Mouse (Mus musculus) cerebellum, postnatal 36 days (tissue): ENCODE measurements around the gene Fam71f2.

Source experiments
- DNase-seq, 2 experiments: peaks; one replicate each; pipeline ENCODE4 v3.0.0; 2021 to 2022; ENCODE audit warnings: mixed read lengths in 2 of 2

The Fam71f2 gene

GRCm38 (mm10) chr6:29279293-29279692, at the start of gene Fam71f2:
Gene Fam71f2, plus strand, starts transcription at chr6:29279593.
- no peak for DNase-seq

DNA sequence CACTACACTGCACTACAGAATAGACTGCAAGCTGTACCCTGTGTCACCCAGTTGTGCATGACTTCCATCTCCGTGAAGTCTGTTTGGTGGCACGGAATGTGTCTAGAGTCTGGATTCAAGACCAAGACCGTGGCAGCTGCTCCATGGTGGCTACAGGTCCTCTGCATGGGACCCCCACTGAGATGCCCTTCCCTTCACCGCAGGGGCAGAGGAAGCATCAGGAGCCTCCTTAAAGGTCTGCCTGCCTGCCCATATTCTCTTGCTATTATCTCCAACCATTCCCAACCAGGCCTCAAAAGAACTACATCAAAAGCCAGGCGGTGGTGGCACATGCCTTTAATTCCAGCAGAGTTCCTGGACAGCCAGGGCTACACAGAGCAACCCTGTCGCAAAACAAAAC, 49.0 kb upstream of the Fam71f2 start:
- no peak for DNase-seq

- DNase-seq: no peak
Observed at GRCm38 (mm10) chr6:29231799-29232198, 47.6 kb upstream of the Fam71f2 start.

GRCm38 (mm10) chr6:29232321-29232720, 47.1 kb upstream of the Fam71f2 start:
- no peak for DNase-seq

GRCm38 (mm10) chr6:29233710-29234109, 45.7 kb upstream of the Fam71f2 start:
- DNase-seq: no peak

GRCm38 (mm10) chr6:29234272-29234671, 45.1 kb upstream of the Fam71f2 start:
- no peak for DNase-seq

GRCm38 (mm10) chr6:29240806-29241205, 38.6 kb upstream of the Fam71f2 start:
- peak; percentile 31 to 51 for DNase-seq

DNA sequence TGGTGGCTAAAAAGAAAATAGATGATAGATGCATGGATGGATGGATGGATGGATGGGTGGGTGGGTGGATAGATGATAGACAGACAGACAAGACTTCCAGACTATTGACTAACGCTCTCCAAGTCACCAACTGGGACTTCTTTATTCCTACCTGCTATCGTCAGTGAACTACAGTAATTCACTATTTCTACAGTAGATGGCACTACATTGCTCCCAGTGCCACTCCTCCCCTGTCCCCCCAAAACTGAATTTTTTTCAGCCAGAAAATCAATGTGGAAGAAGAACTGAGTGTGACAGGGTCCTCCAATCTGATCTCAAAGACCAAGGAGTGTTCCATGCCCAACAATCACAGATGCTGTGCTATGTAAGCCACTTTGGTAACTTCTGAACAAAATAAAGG, 37.7 kb upstream of the Fam71f2 start:
- no peak for DNase-seq

GRCm38 (mm10) chr6:29242265-29242664, 37.1 kb upstream of the Fam71f2 start:
- no peak for DNase-seq

- DNase-seq: no peak
Observed at GRCm38 (mm10) chr6:29245272-29246120, 33.9 kb upstream of the Fam71f2 start.

DNA sequence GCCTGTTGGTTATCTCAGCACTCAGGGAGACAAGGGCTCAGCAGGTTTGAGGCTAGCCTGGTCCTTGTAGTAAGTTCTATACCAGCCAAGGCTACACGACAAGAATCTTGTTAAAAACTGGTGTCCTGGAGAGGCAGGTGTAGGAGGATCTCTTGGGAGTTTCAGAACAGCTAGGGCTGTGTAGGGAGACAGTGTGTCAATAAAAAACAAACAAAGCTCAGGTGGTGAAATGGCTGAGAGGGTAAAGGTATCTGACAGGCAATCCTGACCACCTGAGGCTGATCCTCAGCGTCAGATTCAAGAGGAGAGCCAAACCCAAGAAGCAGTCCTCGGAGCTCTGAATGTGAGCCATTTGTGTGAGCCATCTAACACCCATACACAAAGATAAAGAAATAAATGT, 33.2 kb upstream of the Fam71f2 start:
- no peak for DNase-seq

DNA sequence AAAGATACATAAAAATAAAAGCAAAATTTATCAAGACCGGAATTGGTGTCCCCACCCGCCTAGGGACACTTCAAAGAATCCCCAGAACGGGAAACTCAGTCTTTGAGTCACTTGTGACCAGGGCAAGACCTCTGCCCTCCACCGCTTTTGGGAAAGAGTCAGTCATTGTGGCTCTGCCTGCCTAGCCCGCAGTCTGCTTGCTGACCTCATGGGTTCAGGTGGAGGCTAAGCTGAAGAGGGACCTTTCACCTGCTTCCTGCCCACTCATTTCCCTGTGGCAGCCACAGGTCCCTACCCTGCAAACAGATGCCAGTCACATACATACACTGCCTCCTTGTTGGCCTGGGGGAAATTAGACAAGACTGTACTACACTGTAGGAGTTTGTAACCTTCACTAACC, 32.8 kb upstream of the Fam71f2 start:
- no peak for DNase-seq

DNA sequence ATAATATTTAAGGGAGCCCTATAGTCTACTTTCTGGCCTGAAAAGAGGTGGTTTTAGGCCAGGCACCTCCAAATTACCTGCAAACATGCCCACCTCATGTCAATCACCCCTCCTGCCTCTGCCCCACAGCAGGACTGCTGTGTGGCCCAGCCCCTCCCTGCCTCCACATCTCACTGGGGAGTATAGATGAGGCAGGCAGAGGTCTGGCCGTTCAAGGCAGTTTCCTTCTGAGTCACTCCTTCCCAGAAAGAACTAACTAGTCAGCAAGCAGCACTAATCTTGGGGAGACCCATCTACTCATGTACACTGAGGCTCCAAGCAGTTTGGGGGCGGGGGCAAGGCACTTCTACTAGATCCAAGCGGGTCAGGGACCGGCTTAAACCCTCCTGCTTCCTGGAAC, 32.3 kb upstream of the Fam71f2 start:
- DNase-seq: no peak

GRCm38 (mm10) chr6:29259418-29259817, 20.0 kb upstream of the Fam71f2 start:
- no peak for DNase-seq

GRCm38 (mm10) chr6:29261831-29262230, 17.6 kb upstream of the Fam71f2 start:
- no peak for DNase-seq

DNA sequence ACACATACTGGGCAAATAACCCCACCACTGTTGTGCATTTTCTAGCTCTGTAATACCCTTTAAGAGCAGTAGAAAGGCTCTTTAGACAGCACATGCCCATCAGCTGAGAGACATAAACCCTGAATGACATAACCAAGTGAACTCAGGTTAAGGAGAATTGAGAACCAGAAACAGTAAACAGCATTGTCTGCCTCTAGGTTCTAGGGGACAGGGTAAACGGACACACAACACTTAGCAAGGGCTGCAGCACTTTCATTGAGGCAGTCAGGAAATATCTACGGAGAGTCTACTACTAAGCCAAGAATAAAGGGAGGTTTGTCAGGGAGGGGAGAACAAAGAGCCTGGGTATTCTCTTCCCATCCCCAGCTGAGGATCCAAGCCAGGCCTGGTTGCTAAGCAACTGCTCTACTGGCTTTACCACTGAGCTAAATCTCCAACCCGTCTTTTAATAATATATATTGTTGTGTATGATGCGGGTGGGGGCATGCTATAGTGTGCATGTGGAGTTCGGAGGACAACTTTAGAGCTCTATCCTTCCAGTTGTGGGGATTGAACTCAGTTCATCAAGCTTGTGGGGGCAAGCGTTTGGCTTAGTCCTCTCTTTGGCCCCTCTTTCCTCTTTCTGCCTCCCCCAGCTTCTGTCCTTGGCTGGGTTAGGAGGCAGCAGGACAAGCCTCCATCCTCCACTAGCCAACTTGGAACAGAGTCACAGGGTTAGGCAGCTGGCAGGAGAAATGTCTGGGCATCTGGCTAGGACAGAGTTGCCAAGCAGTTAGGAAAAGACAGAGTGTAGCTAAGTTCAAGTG, 15.5 kb upstream of the Fam71f2 start:
- no peak for DNase-seq

DNA sequence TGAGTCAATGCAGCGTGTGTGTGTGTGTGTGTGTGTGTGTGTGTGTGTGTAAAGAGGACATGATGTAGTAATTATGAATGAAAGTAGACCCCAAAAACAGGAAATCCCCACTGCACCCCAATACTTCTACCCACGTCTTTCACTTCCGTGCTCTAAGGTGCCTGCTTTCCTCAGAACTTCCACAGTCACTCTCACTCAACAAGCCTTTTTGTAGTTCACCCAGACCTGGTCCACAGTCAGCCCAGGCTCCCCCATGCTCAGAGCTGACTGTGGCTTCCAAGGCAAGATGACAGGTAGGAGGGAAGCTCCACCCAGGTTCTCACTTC, 15.0 kb upstream of the Fam71f2 start:
- DNase-seq: no peak

GRCm38 (mm10) chr6:29266936-29267335, 12.5 kb upstream of the Fam71f2 start:
- DNase-seq: no peak

- DNase-seq: no peak
Observed at GRCm38 (mm10) chr6:29269006-29269668, 10.3 kb upstream of the Fam71f2 start.

DNA sequence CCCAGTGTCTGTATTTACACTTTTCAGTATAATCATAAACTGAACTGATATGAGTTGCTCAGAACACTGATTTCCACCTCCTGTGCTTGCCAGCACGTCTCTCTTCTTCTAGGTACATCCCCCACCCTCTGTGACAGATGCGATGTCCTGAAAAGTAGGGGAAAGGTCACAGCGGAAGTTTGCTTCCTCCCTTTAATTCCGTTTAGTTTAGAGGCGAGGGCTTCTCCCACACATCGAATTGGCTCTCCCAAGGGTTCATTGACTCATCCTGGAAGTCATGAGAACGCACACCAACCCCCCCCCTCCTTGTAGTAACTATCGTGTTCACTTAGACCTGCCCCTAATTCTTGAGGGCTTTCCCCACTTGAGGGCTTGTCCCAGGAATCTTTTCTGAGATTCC, 8.4 kb upstream of the Fam71f2 start:
- no peak for DNase-seq

DNA sequence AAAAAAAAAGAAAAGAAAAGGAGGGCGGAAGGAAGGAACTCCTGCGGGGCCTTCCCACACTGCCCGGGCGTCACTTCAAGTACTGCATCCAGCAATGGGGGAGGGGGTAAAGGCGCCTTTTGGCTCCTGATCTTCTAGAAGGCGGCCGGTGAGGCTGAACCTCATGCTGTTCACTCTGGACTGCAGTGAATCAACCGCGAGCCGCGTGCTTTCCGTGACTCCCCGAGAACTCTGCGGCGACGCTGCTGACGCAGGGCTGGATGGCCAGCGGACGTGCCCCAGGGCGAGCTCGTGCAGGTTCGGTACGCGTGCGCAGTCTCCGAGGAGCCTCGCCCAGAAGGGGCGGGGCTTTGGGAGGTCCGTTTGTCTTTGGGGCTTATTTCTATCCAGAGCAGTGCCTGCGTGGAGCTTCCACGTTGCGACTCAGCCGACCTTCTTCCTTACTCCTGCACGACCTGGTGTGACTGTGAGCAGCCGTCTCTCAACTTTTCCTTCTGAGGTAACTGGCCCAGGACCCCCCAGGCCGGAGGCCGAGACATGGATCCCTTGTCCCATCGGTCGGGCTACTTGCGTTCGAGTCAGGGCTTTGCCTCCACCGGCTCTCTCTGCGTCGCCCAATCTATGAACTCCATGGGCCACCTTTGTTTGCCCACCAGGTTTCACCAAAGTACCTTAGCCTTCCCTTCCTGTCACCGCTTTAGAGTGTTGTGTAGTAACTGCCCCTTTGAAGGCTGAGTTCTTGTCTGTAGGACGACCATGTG, 6.9 kb upstream of the Fam71f2 start, which contains the start of gene Hilpda:
TSS of gene Hilpda (plus strand) at position 177 of the 761 bp plus-strand sequence.
- DNase-seq: peak; percentile 87

- DNase-seq: no peak
Observed at GRCm38 (mm10) chr6:29276746-29277145, 2.6 kb upstream of the Fam71f2 start.
